9 mouse cellular contexts compared by ENCODE assay signal in the genomic region with DNA sequence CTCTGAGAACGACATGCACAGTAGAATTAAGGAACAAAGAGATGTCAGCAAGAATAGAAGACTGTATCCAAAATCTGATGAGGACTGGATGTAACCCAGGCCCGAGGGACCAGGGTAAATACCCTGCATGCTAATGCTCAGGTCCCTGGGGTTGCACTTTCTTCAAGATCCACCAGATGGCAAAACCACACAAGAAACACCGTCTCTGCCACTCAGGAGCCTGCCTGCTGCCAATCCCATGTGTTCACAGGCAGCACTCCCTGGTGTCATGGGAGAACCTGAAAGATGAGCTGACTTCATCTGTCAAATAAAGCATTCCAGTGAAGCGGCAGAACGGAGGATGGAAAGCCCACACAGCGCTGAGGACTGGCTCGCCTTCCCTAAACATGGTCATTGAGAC. TPM values are rescaled to one million over a fixed set of nuclear protein-coding genes. Genes with fewer than 3 reads are reported as not detected.
DNase-seq lines count a peak whose midpoint lies in the region; ATAC-seq and TF ChIP-seq lines count a peak whose summit lies in the region.
"Had no signal": no experiment of that assay in that cellular context is flagged by ENCODE, and none has a peak within 500 bp of the region (broad histone marks: within the 10 kb centered on the region; RNA-seq: fewer than 3 reads in every experiment).

No protein-coding gene starts in this region.

- peaks cover 16% of the 10 kb centered on the region for H3K27me3 ChIP-seq in midbrain, embryonic 15.5 days (replicated peaks)

- no peaks in the 10 kb centered on the region for H3K36me3 ChIP-seq in midbrain, embryonic 15.5 days (replicated peaks)
- H3K36me3 ChIP-seq: heart, embryonic 15.5 days had no signal

- no peak for DNase-seq in gastrocnemius, adult 2 months
- no peak for DNase-seq in gastrocnemius, adult 18-20 months (ENCODE audit: low spot score)
- peak; percentile 76 for DNase-seq in ZHBTc4 (ENCODE audit: low read depth, low spot score)
- DNase-seq in frontal cortex, postnatal 10 days (ENCODE audit: low spot score in 2 of 2), result peak; percentile 42 to 62
- DNase-seq in layer of hippocampus, postnatal 14 days (ENCODE audit: low spot score in 2 of 2), result peak; percentile 66 to 79
- DNase-seq in ovary, postnatal 14 days (ENCODE audit: low spot score), result no peak
- no peak for DNase-seq in thymus, postnatal 25 days

- no peak overlapping the region for H3K4me3 ChIP-seq in gastrocnemius, adult 2 months
- H3K4me3 ChIP-seq in midbrain, embryonic 15.5 days, result no peak overlapping the region
- H3K4me3 ChIP-seq: heart, embryonic 15.5 days had no signal

- no peak overlapping the region for H3K9ac ChIP-seq in midbrain, embryonic 15.5 days
- H3K9ac ChIP-seq: heart, embryonic 15.5 days had no signal

- 28% methylated on average over 7 of the region's 7 CpGs for WGBS in midbrain, embryonic 15.5 days

- peak; percentile 35 for TF ChIP-seq CTCF in gastrocnemius, adult 2 months (IDR thresholded peaks at IDR 0.05)

- intact Hi-C loops in gastrocnemius, adult 2 months (cut with DNase I), result no loop called here

- H3K27ac ChIP-seq in gastrocnemius, adult 2 months, result no peak overlapping the region
- no peak overlapping the region for H3K27ac ChIP-seq in midbrain, embryonic 15.5 days
- H3K27ac ChIP-seq: heart, embryonic 15.5 days had no signal

- peak; percentile 73 for ATAC-seq in midbrain, embryonic 15.5 days (replicated peaks)

- no peak overlapping the region for H3K4me2 ChIP-seq in midbrain, embryonic 15.5 days
- H3K4me2 ChIP-seq: heart, embryonic 15.5 days had no signal

- no peaks in the 10 kb centered on the region for H3K4me1 ChIP-seq in midbrain, embryonic 15.5 days

- no peaks in the 10 kb centered on the region for H3K9me3 ChIP-seq in midbrain, embryonic 15.5 days
- H3K9me3 ChIP-seq: heart, embryonic 15.5 days had no signal

RNA-seq across cellular contexts. Expression of gene Mc3r, which starts 21.3 kb away (rescaled TPM):
- not detected for total RNA-seq in gastrocnemius, adult 2 months (2021)
- not detected for total RNA-seq in gastrocnemius, adult 18-20 months (2021)
- total RNA-seq in layer of hippocampus, postnatal 14 days (2021), result under 1 TPM; 0.19 to 0.37 TPM
- polyA plus RNA-seq in midbrain, embryonic 15.5 days (2015; fragmentation: Nextera tagmentation; extraction: Ambion mirVana), result 0.39 and 0.70 TPM in 2 replicates
- polyA plus RNA-seq: heart, embryonic 15.5 days had no signal

Comparison
In these comparisons a context has a peak if more than half of its experiments do, and no peak if none do; other contexts are left out.
1. DNase-seq: peak in ZHBTc4 (single experiment), frontal cortex, postnatal 10 days (2 of 2) and layer of hippocampus, postnatal 14 days (2 of 2); none in gastrocnemius, adult 2 months (single experiment), gastrocnemius, adult 18-20 months (single experiment), ovary, postnatal 14 days (single experiment) and thymus, postnatal 25 days (single experiment).